Mouse (Mus musculus): ENCODE measurements at regions not wholly inside any gene's neighbourhood (a gene's known extent, or its start where the extent isn't known, plus 50 kb on each side); places are given as distances from the start of the nearest gene placed in this dataset.

DNA sequence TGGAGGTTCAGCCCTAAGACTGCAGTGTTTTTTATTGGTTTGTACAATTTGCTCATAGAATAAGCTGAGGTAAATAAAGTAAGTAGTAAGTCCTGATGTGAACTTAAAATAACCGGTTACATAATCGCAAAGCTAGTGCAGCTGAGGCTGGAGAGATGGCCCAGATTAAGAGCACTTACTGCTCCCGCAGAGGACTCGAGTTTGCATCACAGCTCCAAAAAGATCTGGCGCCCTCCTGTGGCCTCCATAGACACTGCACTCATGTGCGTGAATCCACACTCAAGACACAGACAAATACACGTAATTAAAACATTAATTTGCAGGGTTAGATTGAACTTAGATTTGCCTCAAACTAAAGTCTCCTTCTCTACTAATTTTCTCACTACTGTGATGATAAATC, 66.3 kb upstream of the 1700021F07Rik start:
- TF ChIP-seq CTCF (IDR thresholded peaks at IDR 0.05 in 2 of 3, conservative IDR thresholded peaks at IDR 0.05 in 1 of 3; ENCODE audit: control insufficient read depth in 1 of 3, insufficient read depth in 1 of 3, low read depth in 2 of 3, low read length in 3 of 3, poor library complexity in 1 of 3, severe bottlenecking in 1 of 3), result 0 out of 6 replicates have a peak, but pooled peaks of 1 of the 3 experiments have one; percentile 3
- no peak for TF ChIP-seq HCFC1 (IDR thresholded peaks at IDR 0.05; ENCODE audit: low read depth, low read length)
- TF ChIP-seq POLR2A (IDR thresholded peaks at IDR 0.05; ENCODE audit: control insufficient read depth in 1 of 2, insufficient read depth in 1 of 2, low read depth in 1 of 2, low read length in 2 of 2, poor library complexity in 1 of 2), result no peak
- TF ChIP-seq UBTF (IDR thresholded peaks at IDR 0.05; ENCODE audit: borderline replicate concordance, insufficient read depth, low read depth, low read length), result no peak
- no peak for TF ChIP-seq MYC (IDR thresholded peaks at IDR 0.05; ENCODE audit: low read depth, low read length)
- TF ChIP-seq GATA1 (IDR thresholded peaks at IDR 0.05; ENCODE audit: low read depth, low read length), result no peak
